Mouse (Mus musculus): ENCODE measurements around the gene Atxn1l. TPM values are rescaled to one million over a fixed set of nuclear protein-coding genes. Genes with fewer than 3 reads are reported as not detected.

Gene Atxn1l
- 3.9 and 4.0 TPM in 2 replicates for polyA plus RNA-seq (2015; fragmentation: Nextera tagmentation; extraction: Ambion mirVana)

DNA sequence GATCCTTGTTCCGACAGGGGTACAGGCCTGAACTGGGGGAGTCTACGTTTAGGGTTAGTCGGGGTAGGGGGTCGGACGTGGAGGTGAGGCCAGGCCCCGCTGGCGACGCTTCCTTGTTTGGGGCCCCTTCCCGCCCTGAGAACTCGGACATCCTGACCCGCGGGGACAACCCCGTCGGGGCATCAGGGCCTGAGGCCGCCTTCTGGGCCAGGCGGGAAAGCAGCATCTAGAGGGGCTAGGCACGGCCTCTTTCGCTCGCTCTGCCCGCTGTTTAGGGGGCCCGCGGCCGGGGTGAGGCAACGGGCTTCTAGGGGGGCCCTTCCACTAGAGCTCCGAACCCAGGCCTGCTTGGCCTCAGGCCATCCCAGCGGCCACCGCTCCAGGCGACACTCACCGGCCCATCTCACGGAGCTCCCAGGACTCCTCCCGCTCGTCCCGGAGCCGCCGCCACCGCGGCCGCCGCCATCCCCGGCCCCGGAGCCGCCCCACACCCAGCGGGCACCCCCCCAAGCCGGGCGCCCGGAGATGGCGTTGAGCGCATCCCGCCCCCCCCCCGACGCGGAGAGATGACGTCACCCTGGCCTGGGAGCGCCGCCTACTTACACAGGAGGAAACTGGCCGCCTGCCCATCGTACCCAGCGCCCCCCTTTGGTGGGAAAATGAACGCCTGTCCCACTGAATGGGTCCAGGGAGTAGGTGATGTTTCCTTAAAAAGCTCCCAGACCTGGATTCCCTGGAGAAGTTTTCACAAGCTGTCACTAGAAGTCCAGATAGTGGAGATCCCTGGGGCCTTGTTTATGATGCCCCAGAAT lies at the start of gene Atxn1l:
Atxn1l (minus strand) TSS at position 503 of the 812 bp plus-strand sequence.
- peaks cover 9% of the 10 kb centered on the region for H3K36me3 ChIP-seq (ENCODE audit: control insufficient read depth, insufficient read depth, low read length)
- H3K27me3 ChIP-seq (replicated peaks; ENCODE audit: control insufficient read depth, insufficient read depth, low read length), result no peaks in the 10 kb centered on the region
- peaks cover 9% of the 10 kb centered on the region for H3K4me1 ChIP-seq (ENCODE audit: control insufficient read depth, insufficient read depth, low read depth, low read length)
- H3K27ac ChIP-seq (ENCODE audit: low read depth, low read length), result peak within 1 kb of the TSS; percentile 64
- peak within 1 kb of the TSS; percentile 99 for H3K4me3 ChIP-seq (ENCODE audit: low read length)
- H3K9ac ChIP-seq (ENCODE audit: low read depth, low read length), result peak within 1 kb of the TSS; percentile 99
- peak; percentile 89 for ATAC-seq
- H3K9me3 ChIP-seq (ENCODE audit: control insufficient read depth, low read length), result no peaks in the 10 kb centered on the region
- under 1% methylated on average over 45 of the region's 59 CpGs for WGBS
- peak within 1 kb of the TSS; percentile 89 for H3K4me2 ChIP-seq (ENCODE audit: low read length)

DNA sequence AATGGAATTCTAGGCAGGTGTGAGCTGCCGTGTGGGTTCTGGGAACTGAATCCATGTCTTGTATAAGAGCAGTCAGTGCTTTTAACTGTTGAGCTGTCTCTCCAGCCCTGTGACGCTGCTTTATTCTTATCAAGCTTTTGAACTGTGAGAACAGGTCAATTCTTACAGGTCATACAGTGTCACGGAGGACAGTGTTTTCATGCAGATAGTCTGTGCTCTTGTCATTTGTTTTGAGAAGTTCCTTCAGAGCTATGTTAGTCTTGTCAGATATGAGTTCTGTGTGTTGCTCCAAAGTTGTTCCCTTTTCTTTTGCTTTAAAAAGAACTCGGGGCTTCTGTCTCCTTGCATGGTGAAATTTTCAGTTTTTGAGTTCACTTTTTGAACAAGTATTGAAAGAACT lies 43.0 kb upstream of the Atxn1l start:
- Histone ChIP-seq H3K9me3 (ENCODE audit: control insufficient read depth, low read length) (no peaks in the 10 kb centered on the region), H3K27me3 (replicated peaks; ENCODE audit: control insufficient read depth, insufficient read depth, low read length) (peaks cover 4% of the 10 kb centered on the region; the same call in 1 of the 2 replicates), H3K4me3 (ENCODE audit: low read length) (no peak overlapping the region), H3K36me3 (ENCODE audit: control insufficient read depth, insufficient read depth, low read length) (no peaks in the 10 kb centered on the region), H3K4me1 (ENCODE audit: control insufficient read depth, insufficient read depth, low read depth, low read length) (peaks cover 13% of the 10 kb centered on the region), H3K9ac (ENCODE audit: low read depth, low read length) (no peak overlapping the region), H3K4me2 (ENCODE audit: low read length) (peak overlapping the region; percentile 98), H3K27ac (ENCODE audit: low read depth, low read length) (no peak overlapping the region)
- ATAC-seq, result no peak
- WGBS, result 73% methylated on average over 4 of the region's 4 CpGs

DNA sequence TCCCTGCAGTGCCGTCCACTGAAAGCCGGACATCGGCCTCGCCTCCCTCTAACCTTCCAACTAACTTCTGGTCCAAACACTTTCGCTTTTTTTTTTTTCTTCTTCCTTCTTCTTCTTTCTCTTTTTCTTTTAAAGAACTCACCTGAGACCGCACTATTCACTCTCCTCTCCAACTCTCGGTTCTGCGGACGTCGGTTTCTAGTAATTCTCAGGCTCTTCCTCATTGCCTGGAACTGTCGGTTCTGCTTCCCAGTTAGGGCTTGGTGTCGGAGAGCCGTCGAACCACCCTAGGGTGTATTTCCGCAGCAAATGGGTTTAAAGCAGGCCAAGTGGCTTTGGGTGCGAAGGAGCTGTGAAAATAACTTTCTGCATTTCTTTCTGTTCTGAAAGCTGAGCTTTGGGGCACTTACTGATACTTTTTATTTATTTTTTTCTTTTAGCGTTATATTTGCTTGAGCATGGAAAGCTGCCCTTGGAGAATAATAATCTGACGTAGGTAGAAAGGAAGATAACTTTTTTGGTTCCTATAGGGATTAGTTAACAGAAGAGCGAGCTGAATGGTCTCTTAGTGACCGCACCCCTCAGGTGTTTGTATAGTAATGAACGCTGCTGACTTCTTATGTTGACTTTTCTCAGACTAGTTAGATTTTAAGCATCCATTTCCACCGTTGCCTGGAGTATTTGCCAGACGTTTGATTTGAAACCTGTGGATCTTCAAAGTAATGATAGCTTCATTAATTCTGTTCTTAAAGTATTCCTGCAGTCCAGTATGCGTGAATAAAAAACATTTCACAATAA lies 42.1 kb upstream of the Atxn1l start:
- H3K27me3 ChIP-seq (replicated peaks; ENCODE audit: control insufficient read depth, insufficient read depth, low read length), result peaks cover 4% of the 10 kb centered on the region; the same call in 1 of the 2 replicates
- WGBS, result 22% methylated on average over 24 of the region's 24 CpGs
- H3K4me3 ChIP-seq (ENCODE audit: low read length), result peak overlapping the region; percentile 56
- H3K9me3 ChIP-seq (ENCODE audit: control insufficient read depth, low read length), result no peaks in the 10 kb centered on the region
- H3K36me3 ChIP-seq (ENCODE audit: control insufficient read depth, insufficient read depth, low read length), result no peaks in the 10 kb centered on the region
- H3K27ac ChIP-seq (ENCODE audit: low read depth, low read length), result peak overlapping the region; percentile 92
- ATAC-seq, result no peak
- peak overlapping the region; percentile 80 for H3K9ac ChIP-seq (ENCODE audit: low read depth, low read length)
- peak overlapping the region; percentile 98 for H3K4me2 ChIP-seq (ENCODE audit: low read length)
- peaks cover 13% of the 10 kb centered on the region for H3K4me1 ChIP-seq (ENCODE audit: control insufficient read depth, insufficient read depth, low read depth, low read length)

DNA sequence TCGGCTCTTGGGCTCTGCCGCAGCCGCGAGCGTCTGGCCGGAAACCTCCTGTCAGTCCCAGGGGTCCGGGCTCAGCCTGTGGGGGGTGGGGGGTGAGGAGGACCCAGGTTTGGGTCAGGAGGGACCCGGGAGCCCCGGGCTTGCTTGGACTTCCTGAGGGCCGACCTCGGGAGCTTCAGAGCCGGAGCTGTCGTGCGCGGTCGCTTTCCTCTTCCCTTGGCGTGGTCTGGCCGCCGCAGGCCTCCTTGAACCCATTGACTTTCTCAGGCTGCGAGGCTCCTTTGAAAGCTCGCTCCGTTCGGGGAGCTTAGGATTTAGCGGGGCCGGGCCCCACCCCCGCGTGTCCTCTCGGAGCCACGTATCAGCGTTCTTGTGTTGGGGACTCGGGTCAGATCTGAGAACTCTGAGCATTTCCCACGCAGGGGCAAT lies 41.5 kb upstream of the Atxn1l start:
- H3K4me2 ChIP-seq (ENCODE audit: low read length), result peak overlapping the region; percentile 98
- peak overlapping the region; percentile 56 for H3K4me3 ChIP-seq (ENCODE audit: low read length)
- peak; percentile 25 for ATAC-seq
- peak overlapping the region; percentile 80 for H3K9ac ChIP-seq (ENCODE audit: low read depth, low read length)
- peak overlapping the region; percentile 92 for H3K27ac ChIP-seq (ENCODE audit: low read depth, low read length)
- no peaks in the 10 kb centered on the region for H3K9me3 ChIP-seq (ENCODE audit: control insufficient read depth, low read length)
- H3K36me3 ChIP-seq (ENCODE audit: control insufficient read depth, insufficient read depth, low read length), result no peaks in the 10 kb centered on the region
- H3K4me1 ChIP-seq (ENCODE audit: control insufficient read depth, insufficient read depth, low read depth, low read length), result peaks cover 13% of the 10 kb centered on the region
- peaks cover 4% of the 10 kb centered on the region; the same call in 1 of the 2 replicates for H3K27me3 ChIP-seq (replicated peaks; ENCODE audit: control insufficient read depth, insufficient read depth, low read length)
- 0% methylated on average over 32 of the region's 32 CpGs for WGBS

DNA sequence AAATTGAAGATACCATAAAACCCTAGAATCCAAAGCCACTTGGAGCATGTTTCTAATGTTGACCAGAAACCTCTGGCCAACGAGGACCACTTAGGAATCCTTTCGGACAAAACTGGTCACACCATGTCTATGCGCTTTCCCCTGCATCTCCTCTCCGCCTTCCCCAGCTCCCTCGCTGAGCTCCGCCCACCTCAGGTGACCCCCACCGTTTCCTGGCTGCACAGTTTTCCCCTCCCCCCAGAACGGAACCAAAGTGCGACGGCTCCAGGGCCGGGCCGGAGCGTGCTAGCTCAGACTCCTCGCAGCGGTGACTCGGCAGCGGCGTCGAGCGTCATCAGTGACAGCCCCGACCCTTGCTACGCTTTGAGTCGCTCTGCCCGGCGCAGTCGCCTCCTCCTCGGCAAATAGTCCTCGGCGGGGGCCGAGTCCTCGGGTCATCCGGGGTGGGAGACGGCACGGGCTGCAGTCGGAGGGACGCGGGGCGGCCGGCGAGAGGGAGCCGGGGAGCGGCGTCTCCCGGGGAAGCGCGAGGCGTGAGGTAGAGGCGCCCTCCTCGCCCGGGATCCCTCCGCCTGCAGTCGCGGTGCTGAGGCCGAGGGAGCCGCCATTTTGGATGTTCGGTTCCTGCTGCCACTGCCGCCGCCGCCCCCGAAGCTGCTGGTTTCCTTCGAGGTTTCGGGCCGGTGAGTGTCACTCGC lies 40.9 kb upstream of the Atxn1l start, which contains the start of gene Ap1g1:
Ap1g1 (plus strand) TSS at position 275 of the 698 bp plus-strand sequence.
- Histone ChIP-seq H3K27ac (ENCODE audit: low read depth, low read length) (peak within 1 kb of the TSS; percentile 92), H3K4me1 (ENCODE audit: control insufficient read depth, insufficient read depth, low read depth, low read length) (peaks cover 13% of the 10 kb centered on the region), H3K27me3 (replicated peaks; ENCODE audit: control insufficient read depth, insufficient read depth, low read length) (peaks cover 4% of the 10 kb centered on the region), H3K36me3 (ENCODE audit: control insufficient read depth, insufficient read depth, low read length) (no peaks in the 10 kb centered on the region), H3K9me3 (ENCODE audit: control insufficient read depth, low read length) (no peaks in the 10 kb centered on the region), H3K9ac (ENCODE audit: low read depth, low read length) (peak within 1 kb of the TSS; percentile 80), H3K4me2 (ENCODE audit: low read length) (peak within 1 kb of the TSS; percentile 98), H3K4me3 (ENCODE audit: low read length) (peak within 1 kb of the TSS; percentile 56)
- WGBS, result under 1% methylated on average over 62 of the region's 64 CpGs
- peak; percentile 99 for ATAC-seq

DNA sequence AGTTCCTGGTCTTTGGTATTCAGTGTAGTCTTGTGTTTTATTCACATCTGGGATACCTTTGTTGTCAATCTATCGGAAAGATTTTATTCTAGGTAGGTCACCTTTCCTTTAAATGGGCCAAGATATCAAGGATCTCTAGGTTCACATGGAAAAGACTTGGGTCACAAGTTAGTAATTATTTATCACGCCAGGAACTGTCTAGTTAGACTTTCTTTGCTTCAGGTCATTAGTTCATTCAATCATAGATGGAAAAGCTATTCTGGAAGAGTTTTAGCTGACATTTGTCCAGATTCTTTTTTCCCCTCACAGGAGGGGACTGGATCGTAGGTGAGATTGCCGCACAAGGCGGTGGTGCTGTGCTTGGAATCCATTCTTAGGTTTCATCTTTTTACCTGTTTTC lies 40.3 kb upstream of the Atxn1l start:
- ATAC-seq, result no peak
- peak overlapping the region; percentile 56 for H3K4me3 ChIP-seq (ENCODE audit: low read length)
- H3K27ac ChIP-seq (ENCODE audit: low read depth, low read length), result peak overlapping the region; percentile 65; the same call in 1 of the 2 replicates
- H3K4me2 ChIP-seq (ENCODE audit: low read length), result peak overlapping the region; percentile 48
- H3K36me3 ChIP-seq (ENCODE audit: control insufficient read depth, insufficient read depth, low read length), result no peaks in the 10 kb centered on the region
- H3K9ac ChIP-seq (ENCODE audit: low read depth, low read length), result peak overlapping the region; percentile 48; the same call in 1 of the 2 replicates
- peaks cover 4% of the 10 kb centered on the region for H3K27me3 ChIP-seq (replicated peaks; ENCODE audit: control insufficient read depth, insufficient read depth, low read length)
- 26% methylated on average over 5 of the region's 5 CpGs for WGBS
- peaks cover 13% of the 10 kb centered on the region for H3K4me1 ChIP-seq (ENCODE audit: control insufficient read depth, insufficient read depth, low read depth, low read length)
- no peaks in the 10 kb centered on the region for H3K9me3 ChIP-seq (ENCODE audit: control insufficient read depth, low read length)

DNA sequence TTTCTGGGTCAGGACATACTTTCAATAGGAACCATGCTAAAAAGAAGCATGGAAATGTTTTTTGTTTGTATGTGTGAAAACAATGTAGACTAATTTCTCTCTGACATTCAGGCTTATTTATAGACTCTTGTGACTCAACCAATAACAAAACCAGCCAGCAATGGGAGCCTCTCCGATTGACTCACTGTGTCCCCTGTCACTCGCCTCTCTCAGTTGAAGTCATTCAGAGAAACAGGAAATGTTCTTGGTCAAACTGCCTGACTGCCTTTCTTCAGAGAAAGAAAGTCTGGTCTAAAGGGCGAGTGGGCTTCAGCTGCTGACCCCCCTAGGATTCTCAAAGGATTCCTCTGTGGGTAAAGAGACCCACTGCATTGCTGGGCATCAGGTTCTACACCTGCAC lies 35.6 kb upstream of the Atxn1l start:
- ATAC-seq, result no peak
- H3K27ac ChIP-seq (ENCODE audit: low read depth, low read length), result no peak overlapping the region
- H3K36me3 ChIP-seq (ENCODE audit: control insufficient read depth, insufficient read depth, low read length), result no peaks in the 10 kb centered on the region
- peaks cover 4% of the 10 kb centered on the region for H3K27me3 ChIP-seq (replicated peaks; ENCODE audit: control insufficient read depth, insufficient read depth, low read length)
- no peak overlapping the region for H3K4me2 ChIP-seq (ENCODE audit: low read length)
- WGBS, result 52% methylated on average over 3 of the region's 3 CpGs
- H3K4me1 ChIP-seq (ENCODE audit: control insufficient read depth, insufficient read depth, low read depth, low read length), result no peaks in the 10 kb centered on the region
- H3K9me3 ChIP-seq (ENCODE audit: control insufficient read depth, low read length), result no peaks in the 10 kb centered on the region
- H3K9ac ChIP-seq (ENCODE audit: low read depth, low read length), result no peak overlapping the region
- no peak overlapping the region for H3K4me3 ChIP-seq (ENCODE audit: low read length)

DNA sequence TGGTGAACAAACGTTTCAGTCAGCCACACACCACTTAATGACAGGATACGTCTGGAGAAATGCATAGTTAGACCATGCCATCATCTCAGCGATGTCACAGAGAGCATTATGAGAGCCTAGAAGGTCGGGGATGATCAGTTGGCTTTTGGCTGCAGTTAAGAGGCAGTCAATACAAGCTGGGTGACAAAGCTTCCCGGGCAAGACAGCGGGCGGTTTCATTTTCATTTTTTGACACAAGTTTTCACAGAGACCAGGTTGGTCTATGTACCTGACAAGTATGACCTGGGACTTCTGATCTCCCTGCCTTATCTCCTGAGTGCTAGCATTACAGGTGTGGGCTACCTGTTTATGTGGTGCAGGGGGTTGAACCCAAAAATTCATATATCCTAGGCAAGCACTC lies 28.5 kb upstream of the Atxn1l start:
- H3K9me3 ChIP-seq (ENCODE audit: control insufficient read depth, low read length), result 0 out of 2 replicates have a peak, but pooled peaks cover 3% of the 10 kb centered on the region
- H3K4me2 ChIP-seq (ENCODE audit: low read length), result no peak overlapping the region
- H3K4me3 ChIP-seq (ENCODE audit: low read length), result no peak overlapping the region
- no peak overlapping the region for H3K27ac ChIP-seq (ENCODE audit: low read depth, low read length)
- H3K4me1 ChIP-seq (ENCODE audit: control insufficient read depth, insufficient read depth, low read depth, low read length), result no peaks in the 10 kb centered on the region
- no peak overlapping the region for H3K9ac ChIP-seq (ENCODE audit: low read depth, low read length)
- H3K36me3 ChIP-seq (ENCODE audit: control insufficient read depth, insufficient read depth, low read length), result no peaks in the 10 kb centered on the region
- no peak for ATAC-seq
- WGBS, result 74% methylated on average over 7 of the region's 7 CpGs
- H3K27me3 ChIP-seq (replicated peaks; ENCODE audit: control insufficient read depth, insufficient read depth, low read length), result no peaks in the 10 kb centered on the region

Measured in hindbrain, embryonic 16.5 days (tissue).